Mouse (Mus musculus) intestine, embryonic 16.5 days (tissue): ENCODE measurements at regions not wholly inside any gene's neighbourhood (a gene's known extent, or its start where the extent isn't known, plus 50 kb on each side); places are given as distances from the start of the nearest gene placed in this dataset.

Experiments
- ATAC-seq: fragments of 200-750 bp; cut with Nextera tagmentation; 2 replicates; pipeline ENCODE4 v1.8.0; 2017; ENCODE audit warnings: moderate TSS enrichment, moderate library complexity
- H3K27ac ChIP-seq: fragments of 300-500 bp; sonication (generic); 2 replicates; pipeline ENCODE4 v1.5.1; 2014; ENCODE audit warnings: mild to moderate bottlenecking, low read length
- H3K27me3 ChIP-seq: fragments of 300-500 bp; sonication (generic); replicated peaks from 2 replicates; pipeline ENCODE4 v1.6.1; 2014; ENCODE audit warnings: low read length, control low read depth, mixed read lengths; ENCODE audit not compliant: control insufficient read depth, insufficient read depth
- H3K36me3 ChIP-seq: fragments of 300-500 bp; sonication (generic); 2 replicates; pipeline ENCODE4 v1.6.1; 2014; ENCODE audit warnings: low read length, control low read depth; ENCODE audit not compliant: control insufficient read depth, insufficient read depth
- H3K4me1 ChIP-seq: fragments of 300-500 bp; sonication (generic); 2 replicates; pipeline ENCODE4 v1.6.1; 2014; ENCODE audit warnings: low read length, control low read depth, mixed read lengths; ENCODE audit not compliant: control insufficient read depth, insufficient read depth
- H3K4me2 ChIP-seq: fragments of 300-500 bp; sonication (generic); 2 replicates; pipeline ENCODE4 v1.6.1; 2014; ENCODE audit warnings: low read depth, low read length, control low read depth
- H3K4me3 ChIP-seq: fragments of 300-500 bp; sonication (generic); 2 replicates; pipeline ENCODE4 v1.5.1; 2014; ENCODE audit warnings: mild to moderate bottlenecking, low read length
- H3K9ac ChIP-seq: fragments of 300-500 bp; sonication (generic); 2 replicates; pipeline ENCODE4 v1.6.1; 2014; ENCODE audit warnings: low read depth, low read length
- H3K9me3 ChIP-seq: fragments of 300-500 bp; sonication (generic); 2 replicates; pipeline ENCODE4 v1.6.1; 2016; ENCODE audit warnings: low read length, control low read depth; ENCODE audit not compliant: control insufficient read depth
- WGBS: fragments of 180-500 bp; shearing (Covaris S2); extraction: QIAGEN DNeasy Blood & Tissue Kit; methylation state at CpG from one replicate; pipeline ENCODE4 v1.1.7; 2014; 5-methylcytosine and 5-hydroxymethylcytosine counted together

DNA sequence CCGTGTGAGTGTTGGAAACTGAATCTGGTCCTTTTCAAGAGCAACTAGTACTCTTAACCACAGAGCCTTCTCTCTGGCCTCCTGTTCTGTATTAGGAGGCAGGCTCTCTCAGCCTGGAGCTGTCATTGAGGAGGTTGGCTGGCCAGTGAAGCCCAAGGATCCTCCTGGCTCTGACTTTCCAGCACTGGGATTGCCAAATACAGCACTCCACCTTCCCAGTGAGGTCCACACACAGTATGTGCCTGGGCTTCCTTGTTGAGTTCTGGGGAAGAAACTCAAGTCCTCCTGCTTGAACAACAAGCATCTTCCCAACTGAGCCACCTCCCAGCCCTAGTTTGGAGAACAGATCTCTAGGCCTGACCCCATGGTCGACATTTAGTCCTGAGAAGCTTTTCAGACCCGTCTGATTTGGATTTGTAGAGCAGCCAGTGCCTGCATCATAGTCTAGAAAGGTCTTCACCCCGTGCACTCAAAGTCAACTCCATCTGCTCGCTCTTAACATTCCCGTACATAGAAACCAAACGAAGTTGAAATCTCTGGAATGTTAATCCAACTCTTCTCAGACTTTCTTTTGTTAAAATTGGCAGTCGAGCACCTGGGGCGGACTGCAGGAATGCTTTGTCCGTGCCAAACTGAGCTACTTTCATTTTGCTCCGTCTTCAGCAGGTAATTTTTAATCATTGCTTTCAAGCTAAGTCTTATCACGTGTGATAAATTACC, 99.2 kb upstream of the Tmem108 start:
- no peaks in the 10 kb centered on the region for H3K4me1 ChIP-seq
- WGBS: 42% methylated on average over 12 of the region's 12 CpGs
- no peak overlapping the region for H3K4me2 ChIP-seq
- ATAC-seq: no peak
- no peak overlapping the region for H3K4me3 ChIP-seq
- H3K9ac ChIP-seq: no peak overlapping the region
- H3K27me3 ChIP-seq: no peaks in the 10 kb centered on the region
- no peaks in the 10 kb centered on the region for H3K36me3 ChIP-seq
- H3K27ac ChIP-seq: no peak overlapping the region
- no peaks in the 10 kb centered on the region for H3K9me3 ChIP-seq

DNA sequence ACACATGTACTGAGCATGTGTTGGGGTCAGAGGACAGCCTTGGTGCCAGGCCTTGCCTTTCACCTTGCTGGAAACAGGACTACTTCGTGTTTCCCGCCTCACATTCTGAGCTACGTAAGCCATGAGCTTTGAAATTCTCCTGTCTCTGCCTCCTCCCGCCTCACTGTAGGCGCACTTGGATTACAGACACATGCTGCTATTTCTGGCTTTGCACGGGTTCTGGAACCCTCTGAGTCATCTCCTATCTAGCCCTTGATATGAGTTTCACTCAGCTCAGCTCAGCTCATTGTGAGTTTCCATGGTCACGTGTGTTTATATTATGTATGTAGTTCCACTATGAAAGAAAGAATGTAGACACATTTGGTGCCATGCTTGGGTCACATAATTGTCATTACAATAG, 100.9 kb upstream of the Tmem108 start:
- Histone ChIP-seq H3K9me3 (no peaks in the 10 kb centered on the region), H3K4me2 (no peak overlapping the region), H3K36me3 (no peaks in the 10 kb centered on the region), H3K27ac (no peak overlapping the region), H3K27me3 (no peaks in the 10 kb centered on the region), H3K9ac (no peak overlapping the region), H3K4me1 (no peaks in the 10 kb centered on the region), H3K4me3 (no peak overlapping the region)
- WGBS: 82% methylated on average over 7 of the region's 7 CpGs
- ATAC-seq: no peak

DNA sequence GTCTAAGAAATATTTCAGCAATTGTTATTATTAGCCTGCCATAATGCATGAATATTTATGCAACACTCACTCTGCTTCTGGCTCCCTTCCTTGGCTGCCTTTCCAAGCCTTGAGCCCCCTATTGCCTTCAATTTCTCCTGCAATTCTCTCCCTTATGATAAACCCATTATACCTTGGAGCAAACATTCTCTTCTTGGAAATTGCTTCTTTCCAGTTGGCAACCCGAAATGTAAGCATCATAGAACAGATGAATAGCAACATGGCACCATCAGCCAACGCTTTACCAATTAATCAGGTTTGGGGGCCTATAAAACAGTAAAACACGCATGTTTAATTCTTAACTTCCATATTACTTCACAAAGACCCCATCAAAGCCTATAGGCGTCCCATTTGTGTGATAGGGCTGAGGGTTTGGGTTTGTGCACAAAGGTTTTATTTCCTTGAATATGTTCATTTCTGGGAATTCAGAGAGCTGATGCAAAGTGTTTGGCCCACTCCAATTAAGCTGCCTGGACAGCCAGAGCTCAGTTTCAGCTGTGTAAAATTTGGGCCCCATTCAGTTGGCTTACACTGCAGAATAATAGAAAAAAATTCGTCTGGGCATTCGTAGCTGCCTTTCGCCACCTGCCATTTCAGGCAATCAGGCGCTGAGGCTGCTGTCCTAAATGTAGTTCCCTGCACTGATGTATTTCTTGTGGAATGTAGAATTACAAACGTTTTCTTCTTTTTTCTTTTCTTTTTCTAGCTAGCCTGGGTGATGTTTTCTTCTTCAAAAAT, 106.0 kb upstream of the Tmem108 start:
- H3K9me3 ChIP-seq: no peaks in the 10 kb centered on the region
- ATAC-seq: no peak
- H3K4me2 ChIP-seq: no peak overlapping the region
- H3K36me3 ChIP-seq: no peaks in the 10 kb centered on the region
- no peak overlapping the region for H3K27ac ChIP-seq
- no peak overlapping the region for H3K4me3 ChIP-seq
- WGBS: 72% methylated on average over 9 of the region's 9 CpGs
- no peaks in the 10 kb centered on the region for H3K4me1 ChIP-seq
- H3K9ac ChIP-seq: no peak overlapping the region
- no peaks in the 10 kb centered on the region for H3K27me3 ChIP-seq

DNA sequence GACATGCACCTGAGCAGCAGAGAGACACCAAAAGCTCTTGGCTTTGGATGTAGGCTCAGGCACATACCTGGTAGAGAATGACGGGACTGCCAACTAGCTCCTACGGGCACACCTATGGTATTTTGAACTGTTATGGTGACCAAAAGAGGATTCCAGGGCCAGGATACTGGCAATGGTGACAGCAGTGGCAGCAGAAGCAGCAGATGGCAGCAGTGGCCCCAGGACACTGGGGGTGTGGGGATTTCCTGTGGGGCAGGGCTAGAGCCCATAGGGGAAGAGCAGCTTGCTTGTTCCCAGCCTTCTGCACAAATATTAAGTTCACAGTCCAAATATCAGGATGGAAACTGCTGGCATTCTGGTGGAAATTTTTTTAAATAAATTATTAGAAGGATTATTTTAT, 107.6 kb upstream of the Tmem108 start:
- H3K4me1 ChIP-seq: no peaks in the 10 kb centered on the region
- H3K36me3 ChIP-seq: no peaks in the 10 kb centered on the region
- no peak overlapping the region for H3K27ac ChIP-seq
- no peak overlapping the region for H3K9ac ChIP-seq
- H3K9me3 ChIP-seq: no peaks in the 10 kb centered on the region
- WGBS: 94% methylated on average over 2 of the region's 2 CpGs
- H3K4me3 ChIP-seq: no peak overlapping the region
- no peak for ATAC-seq
- H3K4me2 ChIP-seq: no peak overlapping the region
- H3K27me3 ChIP-seq: no peaks in the 10 kb centered on the region

DNA sequence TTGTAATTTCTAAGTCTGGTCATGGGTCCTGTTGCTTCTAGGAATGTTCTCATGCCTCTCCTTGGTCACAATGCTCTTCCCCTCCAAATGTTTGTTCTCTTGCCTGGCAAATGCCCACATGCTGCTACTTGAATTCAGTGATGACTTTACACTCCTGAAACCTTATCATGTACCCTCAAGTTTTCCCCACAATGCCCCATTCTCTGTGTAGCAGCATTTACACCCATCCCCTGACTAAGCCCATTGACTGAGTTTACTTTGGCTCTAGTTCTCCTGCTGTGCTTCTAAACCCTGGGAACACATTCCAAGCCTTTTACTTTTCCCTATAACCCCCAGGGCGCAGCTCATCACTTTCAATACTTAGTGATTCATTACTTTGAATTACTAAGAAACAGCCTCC, 110.5 kb upstream of the Tmem108 start:
- Histone ChIP-seq H3K4me3 (no peak overlapping the region), H3K4me2 (no peak overlapping the region), H3K9ac (no peak overlapping the region), H3K36me3 (no peaks in the 10 kb centered on the region), H3K27me3 (no peaks in the 10 kb centered on the region), H3K4me1 (no peaks in the 10 kb centered on the region), H3K9me3 (no peaks in the 10 kb centered on the region), H3K27ac (no peak overlapping the region)
- WGBS: 76% methylated on average over 1 of the region's 1 CpGs
- ATAC-seq: no peak

DNA sequence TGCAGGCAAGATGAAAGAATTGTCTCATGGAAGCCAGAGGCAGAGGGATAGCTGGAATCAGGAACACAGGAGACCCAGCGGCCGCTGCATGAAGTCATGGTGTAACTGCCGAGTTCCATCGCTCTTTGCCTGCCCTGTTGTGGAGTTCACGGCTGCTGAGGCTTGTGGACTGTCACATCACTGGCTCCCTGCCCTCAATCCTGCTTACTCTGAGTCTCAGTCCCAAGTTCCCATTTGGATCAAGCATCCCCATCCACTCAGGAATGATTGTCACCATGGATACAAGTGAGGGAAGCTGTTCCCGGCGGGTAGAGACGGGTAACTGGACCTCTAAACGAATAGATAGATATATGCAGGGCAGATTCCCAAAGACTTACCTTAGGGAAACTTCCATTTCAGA, 112.2 kb upstream of the Tmem108 start:
- no peaks in the 10 kb centered on the region for H3K4me1 ChIP-seq
- H3K4me2 ChIP-seq: no peak overlapping the region
- ATAC-seq: no peak
- no peaks in the 10 kb centered on the region for H3K36me3 ChIP-seq
- no peak overlapping the region for H3K4me3 ChIP-seq
- no peaks in the 10 kb centered on the region for H3K9me3 ChIP-seq
- H3K27me3 ChIP-seq: no peaks in the 10 kb centered on the region
- 73% methylated on average over 9 of the region's 9 CpGs for WGBS
- no peak overlapping the region for H3K9ac ChIP-seq
- no peak overlapping the region for H3K27ac ChIP-seq

DNA sequence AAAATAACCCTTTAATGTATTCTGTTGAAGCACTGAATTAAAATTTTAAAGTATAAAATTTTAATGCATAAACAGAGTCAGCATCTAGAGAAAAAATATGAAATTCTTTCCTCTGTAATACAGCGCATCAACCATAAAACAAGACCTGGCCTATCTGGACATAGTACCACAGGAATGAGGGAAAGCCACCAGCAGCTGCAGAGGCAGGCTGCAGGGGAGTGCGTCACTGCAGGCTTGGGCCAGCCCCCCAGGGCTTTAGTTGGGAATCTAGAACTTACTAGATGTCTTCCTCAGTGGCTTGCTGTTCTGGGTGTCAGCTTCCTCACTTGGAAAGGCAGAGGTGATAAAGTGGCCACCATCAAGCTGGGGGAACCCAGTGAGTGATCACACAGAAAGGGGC, 116.2 kb upstream of the Tmem108 start:
- Histone ChIP-seq H3K27ac (no peak overlapping the region), H3K9me3 (no peaks in the 10 kb centered on the region), H3K4me3 (no peak overlapping the region), H3K27me3 (no peaks in the 10 kb centered on the region), H3K4me1 (no peaks in the 10 kb centered on the region), H3K36me3 (no peaks in the 10 kb centered on the region), H3K4me2 (no peak overlapping the region), H3K9ac (no peak overlapping the region)
- 80% methylated on average over 2 of the region's 2 CpGs for WGBS
- no peak for ATAC-seq

DNA sequence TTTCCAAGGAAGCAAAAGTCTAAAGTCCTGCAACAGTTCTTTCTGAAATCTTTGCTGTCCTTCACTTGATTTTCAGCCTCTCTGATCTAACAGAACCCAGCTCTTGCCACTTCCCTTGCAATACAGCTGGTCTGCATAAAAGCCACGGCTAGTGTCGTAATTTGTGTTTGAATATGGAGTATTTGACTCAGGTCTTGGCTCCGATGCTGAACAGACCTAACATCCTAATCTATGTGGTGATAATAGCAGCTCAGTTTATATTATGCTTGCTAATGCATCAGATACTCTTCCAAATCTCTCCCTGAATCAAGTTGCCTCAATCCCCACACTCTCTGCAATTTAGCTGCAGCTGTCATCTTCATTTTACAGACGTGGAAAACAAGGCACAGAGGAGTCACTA, 109.5 kb upstream of the Nphp3 start:
- no peak overlapping the region for H3K4me2 ChIP-seq
- WGBS: 41% methylated on average over 4 of the region's 4 CpGs
- no peak overlapping the region for H3K9ac ChIP-seq
- H3K4me3 ChIP-seq: no peak overlapping the region
- H3K4me1 ChIP-seq: no peaks in the 10 kb centered on the region
- H3K36me3 ChIP-seq: no peaks in the 10 kb centered on the region
- no peaks in the 10 kb centered on the region for H3K27me3 ChIP-seq
- no peaks in the 10 kb centered on the region for H3K9me3 ChIP-seq
- H3K27ac ChIP-seq: no peak overlapping the region
- ATAC-seq: 0 out of 2 replicates have a peak, but pooled peaks have one; percentile 13

DNA sequence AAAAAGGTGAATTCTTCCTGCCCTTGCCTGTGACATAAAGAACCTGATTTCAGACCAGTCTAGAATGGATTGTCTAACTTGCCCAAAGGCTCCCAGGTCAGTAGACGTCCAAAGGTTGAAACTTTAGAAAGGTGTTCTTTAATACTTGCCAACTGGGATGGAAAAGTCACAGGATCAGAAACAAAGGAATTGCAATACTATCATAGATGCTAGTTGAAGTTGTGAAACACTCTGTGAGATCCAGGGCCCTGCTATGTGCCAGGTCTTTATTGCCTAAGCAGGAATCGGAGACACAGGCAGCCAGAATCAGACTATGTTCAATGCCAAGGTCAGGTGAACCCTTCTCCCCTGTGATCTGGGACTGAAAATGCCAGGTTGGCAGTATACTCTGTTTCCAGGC, 108.0 kb upstream of the Nphp3 start:
- H3K27me3 ChIP-seq: no peaks in the 10 kb centered on the region
- no peak overlapping the region for H3K27ac ChIP-seq
- no peak for ATAC-seq
- H3K36me3 ChIP-seq: no peaks in the 10 kb centered on the region
- H3K9me3 ChIP-seq: no peaks in the 10 kb centered on the region
- no peak overlapping the region for H3K9ac ChIP-seq
- WGBS: 85% methylated on average over 2 of the region's 2 CpGs
- H3K4me1 ChIP-seq: no peaks in the 10 kb centered on the region
- H3K4me3 ChIP-seq: no peak overlapping the region
- H3K4me2 ChIP-seq: no peak overlapping the region
